Mouse (Mus musculus): ENCODE measurements around the gene Ranbp3.

DNA sequence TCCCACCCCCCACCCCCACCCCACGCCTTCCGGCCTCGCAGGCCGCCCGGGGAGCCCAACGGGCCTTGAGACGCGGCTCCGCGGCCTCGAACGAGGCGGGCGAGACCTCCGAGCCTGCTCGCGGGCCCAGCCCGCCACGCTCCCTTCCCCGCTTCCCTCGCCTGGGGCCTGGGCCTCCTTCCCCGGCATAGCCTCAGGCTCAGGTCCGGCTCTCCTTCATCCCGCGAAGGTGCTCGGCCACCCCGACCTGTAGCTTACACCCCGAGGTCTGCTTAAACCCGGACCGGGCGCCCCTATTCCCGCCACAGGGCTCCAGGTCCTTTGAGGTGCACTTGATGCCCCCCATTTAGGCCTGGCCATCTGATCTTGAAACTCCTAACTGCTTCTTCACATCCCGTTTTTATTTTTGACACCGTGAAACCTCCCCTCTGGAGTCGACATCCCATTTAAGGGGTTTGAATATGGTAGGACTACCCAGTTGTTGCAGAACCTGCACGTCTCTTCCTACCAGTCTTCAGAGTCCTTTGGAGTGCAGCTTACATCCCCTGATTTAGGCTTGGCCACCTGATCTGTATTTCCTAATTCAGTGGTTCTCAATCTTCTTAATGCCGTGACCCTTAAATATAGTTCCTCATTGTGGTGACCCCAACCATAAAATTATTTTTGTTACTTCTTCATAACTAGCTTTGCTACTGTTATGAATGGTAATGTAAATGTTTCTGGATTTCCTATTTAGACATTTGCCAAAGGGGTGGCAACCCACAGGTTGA lies 738 bp downstream of the Ranbp3 start:
- TF ChIP-seq CTCF (conservative IDR thresholded peaks at IDR 0.05; ENCODE audit: insufficient read depth, insufficient read length, low read depth, low read length) (no peak), POLR2A (IDR thresholded peaks at IDR 0.05; ENCODE audit: low read depth, low read length) (no peak)

Data from kidney, adult 2 months (tissue).